Mouse (Mus musculus) lung, postnatal 0 days (tissue): Measurements from ENCODE around the gene Lrrc23. TPM values are rescaled to one million over a fixed set of nuclear protein-coding genes. Genes with fewer than 3 reads are reported as not detected.
A peak's percentile ranks its signal among the peaks of the same experiment; 100 is the strongest.

ENCODE experiments used
- ATAC-seq: fragments of 200-750 bp; cut with Nextera tagmentation; 2 replicates; pipeline ENCODE4 v1.8.0; 2017; ENCODE audit warnings: moderate library complexity
- DNase-seq: peaks from one replicate; pipeline ENCODE4 v3.0.0-alpha.2; 2016; ENCODE audit warnings: low spot score
- H3K27ac ChIP-seq: fragments of 300-500 bp; sonication (generic); 2 replicates; pipeline ENCODE4 v1.5.1; 2014; ENCODE audit warnings: antibody characterized with exemption, mild to moderate bottlenecking, low read length, mixed read lengths
- H3K27me3 ChIP-seq: fragments of 300-500 bp; sonication (generic); replicated peaks from 2 replicates; pipeline ENCODE4 v1.6.1; 2014; ENCODE audit warnings: low read length, mixed read lengths; ENCODE audit not compliant: insufficient read depth
- H3K36me3 ChIP-seq: fragments of 300-500 bp; sonication (generic); 2 replicates; pipeline ENCODE4 v1.6.1; 2014; ENCODE audit warnings: low read length, mixed read lengths; ENCODE audit not compliant: insufficient read depth
- H3K4me1 ChIP-seq: fragments of 300-500 bp; sonication (generic); 2 replicates; pipeline ENCODE4 v1.6.1; 2014; ENCODE audit warnings: antibody characterized with exemption, low read depth, low read length, mixed read lengths; ENCODE audit not compliant: insufficient read depth
- H3K4me2 ChIP-seq: fragments of 300-500 bp; sonication (generic); replicated peaks from 2 replicates; pipeline ENCODE4 v1.6.1; 2014; ENCODE audit warnings: low read depth, mild to moderate bottlenecking, low read length, moderate library complexity, mixed read lengths
- H3K4me3 ChIP-seq: fragments of 300-500 bp; sonication (generic); 2 replicates; pipeline ENCODE4 v1.5.1; 2014; ENCODE audit warnings: low read depth, low read length
- H3K9ac ChIP-seq: fragments of 300-500 bp; sonication (generic); replicated peaks from 2 replicates; pipeline ENCODE4 v1.6.1; 2014; ENCODE audit warnings: low read depth, mild to moderate bottlenecking
- H3K9me3 ChIP-seq: fragments of 300-500 bp; sonication (generic); 2 replicates; pipeline ENCODE4 v1.6.1; 2016; ENCODE audit warnings: low read length, mixed read lengths
- CTCF ChIP-seq: IDR thresholded peaks from 2 replicates; pipeline ENCODE4 v1.5.1; 2016; ENCODE audit warnings: antibody characterized with exemption, mild to moderate bottlenecking
- EP300 ChIP-seq: IDR thresholded peaks from 2 replicates; pipeline ENCODE4 v1.6.1; 2016; ENCODE audit warnings: antibody characterized with exemption, mild to moderate bottlenecking, control low read depth
- WGBS: fragments of 180-500 bp; shearing (Covaris S2); extraction: QIAGEN DNeasy Blood & Tissue Kit; methylation state at CpG from one replicate; pipeline ENCODE4 v1.1.7; 2014; 5-methylcytosine and 5-hydroxymethylcytosine counted together
- polyA plus RNA-seq: library from polyadenylated mRNA; unstranded; fragments of >200 nt; fragmentation: Nextera tagmentation; extraction: Ambion mirVana; gene quantifications from 2 replicates; pipeline ENCODE4 v1.2.1, GENCODE M21; 2015

Lrrc23 gene
- polyA plus RNA-seq, 1 experiment from 2014 or later = 26.7 TPM

GRCm38 (mm10) chr6:124757351-124757880, 22.1 kb downstream of the Lrrc23 start:
- TF ChIP-seq EP300 (no peak), CTCF (no peak)
- ATAC-seq = no peak
- H3K9me3 ChIP-seq = no peaks in the 10 kb centered on the region
- H3K9ac ChIP-seq = 0 out of 2 replicates have a peak overlapping the region, but pooled peaks have one; percentile 86
- peak overlapping the region; percentile 97 for H3K27ac ChIP-seq
- WGBS = 9% methylated on average over 5 of the region's 5 CpGs
- no peaks in the 10 kb centered on the region for H3K27me3 ChIP-seq
- peak overlapping the region; percentile 93 for H3K4me3 ChIP-seq
- H3K4me2 ChIP-seq = peak overlapping the region; percentile 64
- H3K4me1 ChIP-seq = peaks cover 20% of the 10 kb centered on the region
- no peaks in the 10 kb centered on the region for H3K36me3 ChIP-seq
- no peak for DNase-seq

DNA sequence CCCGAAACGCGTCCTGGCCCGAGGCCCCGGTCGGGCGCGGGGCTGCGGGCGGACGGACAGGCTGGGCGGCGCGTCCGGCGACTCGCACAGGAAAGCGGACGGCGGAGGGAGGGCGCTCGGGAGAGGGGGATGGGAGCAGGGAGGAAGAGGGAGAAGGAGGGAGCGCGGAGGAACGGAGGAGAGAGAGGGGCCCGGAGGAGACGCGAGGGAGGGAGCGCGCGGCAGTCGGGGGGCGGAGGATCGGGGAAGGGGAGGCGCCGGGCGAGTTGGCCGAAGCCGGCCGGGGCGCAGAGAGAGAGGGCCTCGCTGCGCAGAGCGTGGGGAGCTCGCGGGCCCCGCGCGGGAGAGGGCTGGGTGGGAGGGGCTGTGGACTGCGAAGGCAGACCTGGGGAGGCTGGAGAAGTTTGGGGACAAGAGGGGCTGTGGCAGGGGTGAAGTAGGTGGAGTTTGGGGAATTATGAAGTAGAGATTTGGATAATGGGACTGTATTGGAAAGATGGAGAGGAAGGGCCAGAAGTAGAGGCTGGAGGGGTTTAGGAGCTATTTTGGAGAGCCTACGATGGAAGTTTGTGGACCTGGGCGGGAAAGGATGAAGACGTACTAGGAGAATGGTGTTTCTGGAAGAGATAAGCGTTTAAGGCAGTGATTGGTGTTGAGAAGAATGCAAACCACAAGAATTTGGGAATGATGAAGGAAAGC, 22.7 kb downstream of the Lrrc23 start:
- TF ChIP-seq EP300 (no peak), CTCF (no peak)
- ATAC-seq (peak; percentile 75), DNase-seq (peak; percentile 94)
- H3K9me3 ChIP-seq = no peaks in the 10 kb centered on the region
- 2% methylated on average over 46 of the region's 54 CpGs for WGBS
- no peaks in the 10 kb centered on the region for H3K27me3 ChIP-seq
- peaks cover 20% of the 10 kb centered on the region for H3K4me1 ChIP-seq
- H3K36me3 ChIP-seq = no peaks in the 10 kb centered on the region
- peak overlapping the region; percentile 93 for H3K4me3 ChIP-seq
- H3K27ac ChIP-seq = peak overlapping the region; percentile 97
- H3K9ac ChIP-seq = peak overlapping the region; percentile 86
- peak overlapping the region; percentile 64 for H3K4me2 ChIP-seq

GRCm38 (mm10) chr6:124755831-124756595, 23.5 kb downstream of the Lrrc23 start, which contains the start of the genes Gm45234 and Atn1:
TSS of gene Gm45234 (minus strand) at chr6:124756021.
TSS of gene Atn1 (minus strand) at chr6:124756524.
- peak; percentile 76 for ATAC-seq

GRCm38 (mm10) chr6:124755306-124755705, 24.2 kb downstream of the Lrrc23 start:
- peak overlapping the region; percentile 86 for H3K9ac ChIP-seq
- H3K27ac ChIP-seq = peak overlapping the region; percentile 97
- H3K36me3 ChIP-seq = no peaks in the 10 kb centered on the region
- WGBS = 6% methylated on average over 3 of the region's 3 CpGs
- H3K4me2 ChIP-seq = peak overlapping the region; percentile 64
- H3K4me3 ChIP-seq = peak overlapping the region; percentile 93
- ATAC-seq = no peak
- peak; percentile 58 for DNase-seq
- no peaks in the 10 kb centered on the region for H3K27me3 ChIP-seq
- peaks cover 20% of the 10 kb centered on the region for H3K4me1 ChIP-seq
- TF ChIP-seq EP300 = no peak
- TF ChIP-seq CTCF = no peak
- H3K9me3 ChIP-seq = no peaks in the 10 kb centered on the region

More at GRCm38 (mm10) chr6:124755831-124756595, 23.5 kb downstream of the Lrrc23 start, which contains the start of the genes Gm45234 and Atn1:
- Histone ChIP-seq H3K9me3 (no peaks in the 10 kb centered on the region), H3K27ac (peak within 1 kb of the TSS; percentile 97), H3K27me3 (no peaks in the 10 kb centered on the region), H3K9ac (peak within 1 kb of the TSS; percentile 86), H3K4me3 (peak within 1 kb of the TSS; percentile 93), H3K4me1 (peaks cover 20% of the 10 kb centered on the region), H3K4me2 (peak within 1 kb of the TSS; percentile 64), H3K36me3 (no peaks in the 10 kb centered on the region)
- under 1% methylated on average over 35 of the region's 100 CpGs for WGBS
- TF ChIP-seq EP300 (no peak), CTCF (no peak)
- DNase-seq = peak; percentile 89

DNA sequence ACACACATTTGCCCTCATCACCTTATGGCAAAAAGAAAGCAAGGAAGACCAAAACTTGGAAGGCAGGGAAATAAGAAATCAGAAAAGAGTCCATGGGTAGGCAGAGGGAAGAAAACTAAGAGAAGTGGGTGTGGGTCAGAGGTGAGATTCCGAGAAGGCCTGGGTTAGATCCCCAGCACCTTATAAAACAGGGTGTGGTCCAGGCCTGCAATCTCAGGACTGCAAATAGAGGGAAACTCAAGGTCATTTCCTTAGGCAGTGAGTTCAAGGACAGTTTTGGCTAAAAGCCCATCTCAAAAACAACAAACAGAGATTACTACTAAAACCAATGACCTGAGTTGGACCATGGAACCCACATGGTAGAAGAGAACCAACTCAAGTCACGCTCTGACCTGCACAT, 25.7 kb downstream of the Lrrc23 start:
- no peak for DNase-seq
- WGBS = 74% methylated on average over 2 of the region's 2 CpGs
- H3K27ac ChIP-seq = no peak overlapping the region
- H3K4me1 ChIP-seq = peaks cover 16% of the 10 kb centered on the region
- H3K36me3 ChIP-seq = 0 out of 2 replicates have a peak, but pooled peaks cover 3% of the 10 kb centered on the region
- H3K27me3 ChIP-seq = no peaks in the 10 kb centered on the region
- no peak overlapping the region for H3K4me3 ChIP-seq
- no peaks in the 10 kb centered on the region for H3K9me3 ChIP-seq
- no peak for ATAC-seq
- TF ChIP-seq EP300 = no peak
- no peak for TF ChIP-seq CTCF
- H3K9ac ChIP-seq = no peak overlapping the region
- no peak overlapping the region for H3K4me2 ChIP-seq

- Histone ChIP-seq H3K36me3 (0 out of 2 replicates have a peak, but pooled peaks cover 3% of the 10 kb centered on the region), H3K4me1 (no peaks in the 10 kb centered on the region; the same call in 1 of the 2 replicates), H3K27ac (no peak overlapping the region), H3K27me3 (no peaks in the 10 kb centered on the region), H3K4me3 (no peak overlapping the region), H3K4me2 (no peak overlapping the region), H3K9me3 (no peaks in the 10 kb centered on the region), H3K9ac (no peak overlapping the region)
- no peak for ATAC-seq
- 74% methylated on average over 8 of the region's 8 CpGs for WGBS
- TF ChIP-seq CTCF = no peak
- no peak for TF ChIP-seq EP300
- no peak for DNase-seq
Observed at GRCm38 (mm10) chr6:124750405-124750804, 29.1 kb downstream of the Lrrc23 start.
